Mouse (Mus musculus) layer of hippocampus, adult 8-10 months (tissue): ENCODE measurements at regions not wholly inside any gene's neighbourhood (a gene's known extent, or its start where the extent isn't known, plus 50 kb on each side); places are given as distances from the start of the nearest gene placed in this dataset.

Source experiments
- DNase-seq, 2 experiments: peaks; one replicate each; pipeline ENCODE4 v3.0.0; 2022; ENCODE audit warnings: low spot score in 2 of 2

DNA sequence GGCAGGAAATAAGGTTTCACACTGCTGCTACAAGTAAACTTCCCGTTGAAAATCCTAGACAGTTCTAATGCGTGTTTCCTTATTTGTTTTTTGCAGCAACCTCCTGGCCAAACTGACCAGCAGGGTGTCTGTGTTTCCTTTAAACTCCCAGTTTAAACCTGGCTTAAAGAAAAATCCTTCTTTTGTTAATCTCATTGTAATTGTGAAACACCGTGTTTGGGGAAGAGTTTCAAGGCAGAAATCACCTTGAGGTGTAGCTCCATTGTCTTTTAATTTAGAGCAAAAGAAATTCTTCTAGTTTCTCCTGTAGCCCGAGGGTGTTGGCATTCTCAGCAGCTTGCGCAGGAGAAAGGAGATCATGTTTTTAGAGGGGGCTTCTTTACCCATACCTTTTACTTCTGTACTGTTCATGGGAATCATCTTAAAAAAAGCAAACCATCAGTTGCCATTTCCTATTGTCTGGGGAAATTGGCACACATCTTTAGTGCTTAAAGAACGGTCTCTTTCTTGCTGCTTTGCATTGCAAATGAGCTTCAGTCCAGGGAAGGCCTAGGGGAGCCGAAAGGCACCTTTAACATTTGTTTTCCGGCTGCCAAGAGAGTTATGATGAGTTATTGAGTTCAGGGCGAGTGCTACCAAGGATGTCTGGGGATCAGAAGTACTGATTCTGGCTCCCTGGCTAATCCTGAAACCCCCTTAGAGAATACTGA, 342.6 kb downstream of the Slc4a3 start:
- no peak for DNase-seq

DNA sequence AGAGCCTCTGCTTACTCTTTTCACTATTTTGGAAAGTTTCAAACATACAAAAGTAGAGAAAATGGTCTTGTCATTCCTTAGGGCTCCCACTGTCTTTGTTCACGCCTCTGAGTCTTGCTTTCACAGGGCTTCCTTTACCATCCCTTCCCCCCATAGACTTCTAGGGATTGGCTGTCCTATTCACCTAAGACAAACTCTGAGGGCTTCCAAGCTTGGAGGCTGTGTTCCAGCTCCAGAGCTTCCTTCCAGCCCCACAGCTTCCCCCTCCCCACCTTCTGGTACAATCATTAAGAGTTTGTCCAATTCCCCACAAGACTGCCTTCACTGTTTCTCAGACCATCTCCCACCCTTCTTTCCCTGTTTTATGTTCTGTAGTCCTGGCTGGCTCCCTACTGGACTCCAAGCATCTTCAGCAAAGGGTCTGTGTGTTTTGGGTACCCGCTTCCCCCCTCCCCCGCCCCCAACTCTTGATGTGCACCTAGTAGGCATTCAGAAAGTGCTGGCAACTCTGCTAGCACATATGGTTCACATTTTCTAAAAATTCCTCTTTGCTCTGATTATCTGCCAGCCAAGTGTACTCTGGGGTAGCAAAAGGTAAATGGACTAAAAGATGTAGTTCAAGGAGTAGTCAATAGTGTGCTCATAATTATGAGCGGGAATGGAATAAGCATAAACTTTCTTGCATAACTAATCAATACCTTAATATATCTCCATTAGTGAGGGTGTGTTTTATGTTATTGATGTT, 344.0 kb downstream of the Slc4a3 start:
- DNase-seq, result no peak

DNA sequence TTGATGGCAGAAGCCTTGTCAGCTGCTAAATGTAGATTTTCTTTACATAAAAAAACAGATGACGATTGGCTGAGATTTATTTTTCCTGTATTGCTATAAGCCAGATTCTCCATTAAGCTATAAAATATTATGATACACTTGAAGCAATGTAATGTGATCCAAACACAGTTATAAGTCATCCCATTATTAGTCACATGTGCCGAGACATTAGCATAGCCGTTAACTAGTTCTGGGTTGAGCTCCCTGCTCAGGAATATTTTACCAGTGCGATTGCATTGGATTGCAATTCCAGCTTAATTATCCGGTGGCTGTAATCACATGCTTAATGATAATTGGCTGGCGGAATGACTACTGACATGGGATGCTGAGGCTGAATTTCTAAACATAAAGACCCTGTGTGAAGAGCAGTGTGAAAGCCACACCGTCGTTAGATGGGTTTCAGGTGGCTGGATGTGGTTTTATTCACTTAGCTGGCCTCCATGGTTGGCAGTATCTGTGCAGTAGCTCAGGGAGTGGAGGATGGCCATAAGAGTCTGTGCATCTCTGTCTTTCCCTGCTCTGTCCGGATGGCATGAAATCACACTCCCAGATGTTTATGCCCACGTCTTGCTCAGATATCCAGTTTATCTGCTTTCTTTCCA, 344.7 kb downstream of the Slc4a3 start:
- DNase-seq, result no peak

DNA sequence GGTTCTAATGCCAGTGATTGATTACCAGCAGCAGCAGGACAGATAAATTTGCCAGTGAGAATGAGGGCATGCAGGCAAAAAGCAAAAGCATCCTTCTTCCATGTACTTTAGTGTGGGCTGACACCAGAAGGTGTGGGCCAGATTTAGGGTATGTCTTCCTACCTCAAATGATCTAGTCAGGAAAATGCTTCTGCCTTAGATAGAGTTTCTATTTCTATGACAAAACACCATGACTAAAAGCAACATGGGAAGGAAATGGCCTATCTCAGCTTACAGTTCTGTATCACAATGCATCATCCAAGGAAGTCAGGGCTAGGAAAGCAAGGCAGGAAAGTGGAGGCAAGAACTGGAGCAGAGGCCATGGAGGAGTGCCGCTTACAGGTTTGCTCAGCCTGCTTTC, 349.5 kb downstream of the Slc4a3 start:
- no peak for DNase-seq

DNA sequence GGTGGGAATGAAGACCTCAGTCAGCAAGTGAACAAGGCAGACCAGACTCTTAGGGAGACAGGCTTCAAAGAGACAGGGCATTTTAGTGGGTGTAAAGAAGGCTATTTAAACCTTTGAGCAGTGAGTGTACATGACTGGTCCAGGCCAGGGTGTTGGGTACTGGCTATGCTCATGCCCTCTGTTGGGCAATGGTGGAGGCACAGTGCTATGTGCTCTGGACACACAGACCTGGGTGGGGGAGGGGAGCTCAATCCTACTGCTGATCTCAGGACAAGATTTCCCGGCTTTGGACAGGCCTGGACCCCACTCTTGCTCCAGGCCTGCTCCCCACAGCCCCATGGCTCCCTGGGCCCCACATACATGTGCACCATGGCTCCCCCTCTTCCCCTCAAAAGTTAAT, 355.1 kb downstream of the Slc4a3 start:
- no peak for DNase-seq

DNA sequence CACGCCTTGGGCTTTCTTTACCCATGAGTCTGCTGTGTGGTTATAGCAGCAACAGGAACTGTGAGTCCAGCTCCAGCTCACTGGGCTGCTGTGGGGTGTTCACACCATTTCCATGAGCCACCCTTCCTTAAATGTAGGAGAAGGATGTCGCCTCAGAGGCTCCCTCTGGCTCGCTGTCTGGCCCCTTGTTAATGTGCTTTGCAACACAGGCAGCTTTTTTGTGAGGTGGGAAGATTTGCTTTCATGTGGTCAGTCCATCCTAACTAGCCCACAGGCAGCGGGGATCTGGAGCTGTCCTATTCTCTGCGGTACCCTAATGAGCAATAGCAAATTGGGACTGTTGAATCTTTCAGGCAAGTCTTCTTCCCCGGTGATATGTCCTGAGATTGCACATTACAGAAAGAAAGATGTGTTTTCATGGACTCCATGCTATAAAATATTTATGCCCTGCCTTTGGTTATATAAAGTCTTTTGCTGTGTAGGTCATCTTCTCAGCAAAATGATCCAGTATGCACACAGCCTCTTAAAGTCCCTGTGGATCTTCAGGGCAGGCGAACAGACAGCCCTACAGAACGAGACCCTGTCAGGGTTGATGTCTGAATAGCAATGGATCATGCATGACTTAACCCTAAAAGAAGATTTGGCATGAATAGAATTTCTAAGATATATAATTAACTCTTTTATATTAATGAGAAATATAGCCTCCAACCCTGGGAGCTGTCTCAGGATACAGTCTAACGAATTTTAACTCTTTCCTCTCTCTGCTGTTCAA, 359.8 kb downstream of the Slc4a3 start:
- DNase-seq, result no peak

DNA sequence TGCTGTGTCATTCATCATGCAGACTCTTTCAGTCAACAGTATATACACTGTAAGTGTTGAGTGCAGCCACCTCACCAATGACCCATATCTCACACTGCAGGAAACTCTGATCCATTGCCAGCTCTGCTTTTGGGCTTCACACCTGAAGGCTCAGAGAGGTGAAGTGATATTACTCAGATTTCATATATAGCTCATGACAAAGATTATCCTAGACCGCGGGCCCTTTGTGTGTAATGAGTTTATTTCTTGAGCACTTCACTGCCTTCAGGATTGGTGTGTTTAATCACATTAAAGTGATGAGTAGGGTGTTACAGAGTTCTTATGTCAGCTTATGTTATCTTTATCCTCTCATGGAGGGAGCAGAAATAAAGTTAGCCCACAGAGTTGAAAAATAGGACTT, 369.2 kb downstream of the Slc4a3 start:
- no peak for DNase-seq

DNA sequence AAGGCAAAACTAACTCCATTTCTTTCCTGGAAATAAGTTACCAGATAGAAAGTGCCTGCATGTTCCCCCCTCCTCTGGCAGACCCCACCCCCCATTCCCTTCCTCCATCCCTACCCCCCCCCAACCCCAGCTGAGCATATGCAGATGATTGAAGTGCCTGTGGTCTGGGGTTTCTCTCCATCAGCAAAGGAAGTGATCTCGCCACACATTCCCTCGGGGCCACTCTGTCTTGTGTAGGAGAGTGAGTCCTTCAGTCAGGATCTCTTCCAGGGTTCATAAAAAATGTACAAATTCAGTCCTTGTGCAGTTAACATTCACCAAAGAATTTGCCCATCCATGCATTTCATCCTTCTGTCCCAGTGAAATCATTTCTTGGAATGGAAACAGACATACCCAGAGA, 370.1 kb downstream of the Slc4a3 start:
- no peak for DNase-seq

DNA sequence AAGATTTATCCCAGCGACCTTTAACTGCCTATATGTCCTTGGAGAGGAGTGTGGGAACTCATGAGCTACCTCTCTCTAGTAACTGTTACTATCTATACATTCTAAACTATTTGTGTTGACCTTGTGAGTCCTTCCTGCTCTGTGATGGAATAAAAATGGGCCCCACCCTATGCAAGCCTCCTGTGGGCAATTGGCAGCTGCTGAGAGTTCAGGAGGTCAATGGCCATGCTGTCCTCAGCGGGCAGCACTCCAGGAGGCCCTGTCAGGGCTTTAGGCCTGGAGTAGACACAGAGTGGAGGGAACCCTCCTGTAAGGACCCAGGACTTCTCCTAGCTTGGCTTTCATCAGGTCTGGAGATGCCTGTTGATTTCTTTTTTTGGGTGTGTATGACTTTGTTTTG, 373.1 kb downstream of the Slc4a3 start:
- no peak for DNase-seq

DNA sequence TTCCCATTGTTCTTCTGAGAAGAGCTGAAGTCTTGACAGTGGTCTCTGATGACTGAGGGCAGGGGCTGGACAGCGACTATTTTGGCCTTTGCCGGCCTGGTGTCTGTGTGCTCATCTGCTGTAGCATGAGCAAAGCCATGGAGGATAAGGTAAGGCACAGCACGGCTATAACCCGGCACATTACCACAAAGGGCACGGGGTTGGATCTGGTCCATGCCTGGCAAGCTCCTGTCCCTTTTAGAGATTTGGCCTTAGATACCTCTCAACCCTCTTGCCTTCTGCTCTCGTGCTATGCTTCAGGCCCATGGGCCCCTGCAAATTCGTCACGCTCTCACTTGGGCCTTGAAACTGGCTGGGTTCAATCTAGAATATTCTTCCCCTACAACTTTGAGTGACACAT, 379.0 kb downstream of the Slc4a3 start:
- no peak for DNase-seq

DNA sequence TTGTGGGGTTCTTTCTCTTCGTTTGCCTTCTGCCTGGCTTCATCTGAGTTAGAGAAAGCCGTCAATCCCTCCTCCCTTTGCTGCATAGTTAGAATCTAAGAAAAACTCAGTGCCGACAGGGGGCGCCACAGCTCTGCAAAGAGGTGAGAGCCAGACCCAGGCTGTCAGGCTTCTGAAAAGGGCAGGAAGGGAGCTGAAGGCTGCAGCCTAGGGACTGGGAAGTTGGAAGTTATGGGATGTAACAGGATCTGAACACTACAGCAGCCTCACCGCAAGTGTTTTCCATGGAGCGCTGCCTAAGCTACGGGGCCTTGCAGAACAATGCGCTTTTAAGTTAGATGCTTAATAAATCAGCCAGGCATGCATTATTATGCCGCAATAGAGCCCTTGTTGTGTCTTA, 379.7 kb downstream of the Slc4a3 start:
- DNase-seq, result peak; percentile 91 to 98

DNA sequence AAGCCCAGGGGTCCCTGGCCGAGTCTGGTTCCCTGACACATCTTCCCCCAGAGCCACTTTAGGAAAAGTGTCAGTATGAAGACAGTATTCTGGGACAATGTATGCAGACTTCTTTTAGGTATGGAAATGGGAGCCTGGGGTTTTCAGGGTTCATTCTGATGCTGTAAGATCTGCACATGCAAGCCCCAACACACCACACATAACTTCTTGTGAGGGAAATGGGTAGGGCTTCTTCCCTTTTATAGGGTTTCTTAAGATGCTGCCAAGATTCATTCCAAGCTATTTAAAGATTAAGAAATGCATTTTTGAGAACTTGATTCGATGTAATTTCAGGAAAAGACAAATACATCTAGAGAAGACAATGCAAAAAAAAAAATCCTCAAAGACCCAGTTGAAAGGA, 385.8 kb downstream of the Slc4a3 start:
- no peak for DNase-seq

DNA sequence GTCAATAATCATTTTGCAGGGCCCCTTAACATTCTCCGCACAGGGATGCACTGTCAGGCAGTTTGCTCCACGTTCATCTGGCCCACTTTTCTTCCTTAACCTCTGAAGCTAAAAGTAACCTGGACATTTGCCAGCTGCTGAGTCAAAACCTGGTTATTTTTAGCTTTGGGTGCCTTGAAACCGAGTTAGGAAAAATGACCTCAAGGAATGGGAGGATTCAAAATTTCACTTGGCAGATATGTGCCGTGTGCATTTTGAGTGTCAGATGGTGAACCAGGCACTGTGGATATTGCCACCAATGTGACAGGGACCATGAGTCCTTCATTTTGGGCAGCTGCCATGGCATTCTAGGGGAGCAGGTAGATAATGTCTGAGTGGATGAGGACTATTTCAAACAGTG, 387.8 kb downstream of the Slc4a3 start:
- DNase-seq, result no peak

DNA sequence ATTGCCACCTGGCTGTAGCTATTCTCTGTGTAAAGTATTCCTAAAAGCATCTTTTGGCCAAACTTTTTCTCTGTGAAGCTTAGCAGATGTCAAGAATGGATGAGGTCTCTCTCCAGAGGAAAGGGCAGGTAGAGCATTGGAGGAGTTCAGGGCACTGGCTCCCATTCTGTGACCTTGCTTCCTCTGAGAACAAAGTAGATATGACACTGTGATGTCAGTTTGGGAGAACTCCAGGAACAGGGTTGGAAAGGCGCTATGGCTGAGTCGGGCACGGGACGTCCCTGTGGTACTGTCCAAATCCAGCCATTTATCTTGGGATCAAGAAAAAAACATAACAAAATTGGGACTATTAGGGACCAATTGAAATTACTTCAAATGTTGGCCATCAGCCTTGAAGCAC, 388.7 kb downstream of the Slc4a3 start:
- DNase-seq, result no peak

DNA sequence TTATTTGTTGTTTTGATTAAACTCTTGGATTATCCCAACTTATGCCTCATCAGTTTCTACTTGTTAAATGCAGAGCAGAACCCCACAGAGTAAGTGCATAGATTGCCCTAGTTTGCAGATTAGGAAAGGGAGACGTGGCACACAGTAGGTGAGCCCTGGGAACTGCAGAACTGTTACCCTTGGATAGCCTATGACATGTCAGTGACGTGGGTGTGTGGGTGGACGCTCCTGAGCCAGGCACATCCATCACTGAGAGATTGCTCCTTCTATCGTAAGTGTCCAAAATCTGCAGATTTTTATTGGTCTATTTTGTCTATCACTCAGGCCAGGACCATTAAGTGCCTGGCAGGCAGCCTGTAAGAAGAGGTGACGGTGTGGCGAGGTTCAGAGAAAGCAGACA, 389.8 kb downstream of the Slc4a3 start:
- DNase-seq, result no peak

DNA sequence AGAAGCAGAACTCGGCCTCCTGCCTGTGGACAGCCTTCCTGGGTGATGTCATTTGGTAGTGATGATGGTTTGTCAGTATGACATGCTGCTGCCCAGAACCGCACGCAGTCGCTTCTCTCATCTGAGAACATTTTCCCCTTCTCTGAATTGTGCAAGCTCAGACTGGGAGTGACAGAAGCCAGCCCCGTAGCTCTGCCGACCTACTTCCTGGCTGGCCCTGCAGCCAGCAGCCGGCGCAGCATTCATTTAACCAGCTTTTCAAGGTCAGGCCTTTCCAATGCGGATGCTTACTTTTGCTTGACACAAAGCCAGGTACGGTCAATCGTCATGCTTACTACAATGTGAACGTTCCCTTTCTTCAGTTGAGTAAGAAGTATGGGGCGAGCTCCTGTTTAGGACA, 390.5 kb downstream of the Slc4a3 start:
- no peak for DNase-seq

DNA sequence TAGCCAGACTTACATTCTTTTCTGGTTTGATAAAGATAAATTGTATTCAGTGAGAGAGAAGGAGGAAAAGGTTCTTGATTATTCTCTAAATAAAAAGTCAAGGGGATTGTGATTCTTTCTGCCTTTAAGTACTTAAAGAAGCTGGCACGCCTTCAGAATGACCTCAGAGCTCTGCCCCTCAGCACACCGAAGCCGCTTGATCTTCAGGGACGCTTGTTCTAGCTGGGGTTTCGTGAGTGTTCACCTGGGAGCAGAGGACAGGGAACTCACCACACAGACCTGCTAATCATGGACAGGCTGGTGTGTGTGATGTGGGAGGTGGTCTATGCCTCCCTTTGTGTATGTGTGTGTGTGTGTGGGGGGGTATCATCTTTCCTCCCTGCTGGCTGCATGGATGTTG, 391.3 kb downstream of the Slc4a3 start:
- DNase-seq, result no peak

DNA sequence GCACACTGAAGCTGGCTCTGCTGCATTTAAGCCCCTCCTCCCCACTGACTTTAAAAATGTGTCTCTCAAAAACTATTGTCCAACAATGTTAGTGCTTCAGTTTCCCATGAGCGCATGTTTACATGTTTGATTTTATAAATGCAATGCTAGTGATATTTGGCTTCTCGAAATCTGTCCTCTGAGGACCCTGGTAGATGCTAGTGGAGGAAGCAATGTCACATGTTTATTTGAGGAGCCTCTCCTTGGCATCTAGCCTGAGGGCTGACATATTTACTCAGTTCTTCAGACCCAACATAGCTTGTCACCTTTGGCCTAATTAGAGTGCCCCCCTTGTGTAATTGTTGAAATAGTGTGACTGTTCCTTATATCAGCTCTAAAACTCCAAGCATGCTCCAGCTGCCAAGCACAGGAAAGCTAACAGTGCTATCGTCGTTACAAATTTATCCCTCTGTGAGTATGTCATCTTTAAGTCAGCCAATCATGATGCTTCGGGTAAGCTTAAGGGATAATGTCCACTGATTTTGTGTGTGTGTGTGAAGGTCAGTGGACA, 400.3 kb downstream of the Slc4a3 start:
- DNase-seq, result no peak

DNA sequence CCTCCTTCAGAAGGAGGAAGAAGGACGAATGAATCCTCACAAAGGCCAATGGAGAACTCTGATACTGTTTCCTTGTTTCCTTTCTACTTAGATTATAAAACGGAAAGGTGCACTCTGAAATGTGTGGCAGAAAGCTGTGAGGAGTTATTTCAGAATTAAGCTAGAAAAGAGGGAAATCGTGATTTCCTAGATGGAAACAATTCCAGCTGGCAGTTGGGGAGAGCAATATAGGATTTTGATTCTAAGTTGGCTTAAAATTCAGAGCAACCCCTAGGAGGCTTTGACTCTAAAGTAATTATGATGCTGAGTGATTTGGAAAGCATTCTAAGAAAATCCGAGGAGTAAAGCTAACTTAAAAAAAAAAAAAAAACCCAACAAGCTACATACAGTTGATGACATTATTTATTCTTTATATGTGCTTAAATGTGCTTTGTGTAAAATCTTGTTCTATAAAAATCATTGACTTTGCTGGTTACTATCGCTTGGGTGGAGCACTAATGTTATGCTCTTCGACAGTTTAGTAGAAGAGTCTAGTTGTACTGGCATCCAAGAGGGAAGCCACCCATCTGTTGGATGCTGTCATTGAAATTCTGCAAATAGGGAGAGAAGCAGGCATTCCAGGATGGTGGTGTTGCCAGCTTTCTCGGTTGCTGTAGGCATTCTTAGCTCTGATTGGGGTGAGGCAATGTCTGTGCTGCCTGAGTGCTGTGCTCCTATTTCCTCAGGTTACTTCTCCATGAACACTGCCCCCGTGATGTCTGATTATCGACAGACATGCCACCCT, 432.3 kb downstream of the Slc4a3 start:
- DNase-seq, result peak; percentile 22 to 32

DNA sequence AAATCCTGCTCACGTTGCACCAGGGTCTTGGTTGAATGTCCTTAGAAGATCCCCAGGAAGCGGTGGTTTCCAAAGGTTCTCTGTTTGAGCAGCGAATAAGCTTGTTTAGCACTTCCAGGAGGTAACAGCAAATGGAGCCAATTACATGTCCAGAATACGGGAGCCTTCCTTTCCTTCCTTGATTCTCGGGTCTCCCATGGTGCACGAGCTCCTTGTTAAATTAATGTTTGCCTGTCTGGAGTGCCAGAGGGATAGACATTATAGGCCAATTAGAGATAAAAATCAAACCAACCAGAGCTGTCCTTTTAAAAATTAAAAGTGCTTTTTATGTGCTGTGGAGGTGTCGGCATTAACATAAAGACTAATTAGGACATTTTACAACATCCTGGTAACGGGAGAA, 437.0 kb downstream of the Slc4a3 start:
- DNase-seq, result no peak

DNA sequence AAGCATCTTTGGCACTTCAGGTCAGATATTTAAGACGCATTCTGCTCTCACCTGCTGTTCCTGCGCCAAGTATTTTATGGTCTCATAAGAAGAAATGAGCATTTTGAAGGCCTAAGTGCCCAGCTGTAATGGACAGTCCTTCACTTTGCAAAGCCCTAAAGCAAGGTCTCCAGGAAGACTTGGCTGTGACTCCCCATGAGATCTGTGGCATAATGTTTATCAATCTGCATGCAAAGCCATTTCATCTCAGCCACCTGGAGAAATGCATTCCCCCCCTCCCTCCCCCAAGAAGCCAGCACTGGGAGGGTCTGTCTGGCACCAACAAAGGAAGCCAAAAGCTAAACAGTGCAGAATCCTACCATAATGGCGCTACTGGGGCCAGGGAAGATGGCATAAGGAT, 437.4 kb downstream of the Slc4a3 start:
- no peak for DNase-seq
